Mouse (Mus musculus): ENCODE measurements around the gene Olfr1437. TPM values are rescaled to one million over a fixed set of nuclear protein-coding genes. Genes with fewer than 3 reads are reported as not detected.
"Not testable (repeated sequence)": the region's sequence is repeated elsewhere in the genome, so short reads cannot be mapped to it uniquely, and the experiment has no call there.

Olfr1437 gene
- polyA plus RNA-seq (2015; fragmentation: Nextera tagmentation; extraction: Ambion mirVana) = not detected in 2 replicates

DNA sequence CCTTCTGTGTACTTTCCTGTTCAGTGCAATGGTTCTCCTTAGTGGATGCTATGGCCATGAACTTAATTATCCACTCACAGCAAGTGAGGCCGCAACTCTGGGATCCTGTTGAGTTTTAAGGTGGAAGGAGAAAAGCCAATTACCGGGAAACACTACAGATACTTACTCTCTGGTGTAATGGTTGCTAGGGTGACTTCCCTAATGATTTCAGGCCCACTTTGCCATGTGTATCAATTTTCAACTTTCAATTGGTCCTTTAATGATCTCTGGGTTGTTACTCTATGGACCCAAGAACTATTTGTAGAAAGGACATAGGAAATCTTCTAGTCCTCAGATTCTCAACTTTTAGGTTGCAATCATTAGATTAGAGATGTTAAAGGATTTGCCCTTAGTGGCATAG is at the start of gene Olfr1437:
Gene Olfr1437, minus strand, starts transcription at position 101 of the 400 bp plus-strand sequence.
- no peak within 1 kb of the TSS for H3K27ac ChIP-seq (replicated peaks)
- no peaks in the 10 kb centered on the region for H3K9me3 ChIP-seq
- H3K36me3 ChIP-seq = no peaks in the 10 kb centered on the region
- H3K4me2 ChIP-seq = no peak within 1 kb of the TSS
- H3K4me1 ChIP-seq (replicated peaks) = no peaks in the 10 kb centered on the region
- 82% methylated on average over 2 of the region's 2 CpGs for WGBS
- ATAC-seq (ENCODE audit: low FRiP score, low read depth) = no peak
- no peak within 1 kb of the TSS for H3K9ac ChIP-seq
- no peaks in the 10 kb centered on the region for H3K27me3 ChIP-seq
- H3K4me3 ChIP-seq = no peak within 1 kb of the TSS

GRCm38 (mm10) chr19:12374465-12375025 is 49.6 kb upstream of the Olfr1437 start:
- WGBS = 73% methylated on average over 2 of the region's 2 CpGs

GRCm38 (mm10) chr19:12373004-12373403 is 48.1 kb upstream of the Olfr1437 start:
- no peaks in the 10 kb centered on the region for H3K27me3 ChIP-seq
- H3K4me1 ChIP-seq (replicated peaks) = no peaks in the 10 kb centered on the region
- no peak for ATAC-seq (ENCODE audit: low FRiP score, low read depth)
- H3K9me3 ChIP-seq = no peaks in the 10 kb centered on the region
- no peak overlapping the region for H3K4me3 ChIP-seq
- H3K36me3 ChIP-seq = no peaks in the 10 kb centered on the region
- H3K9ac ChIP-seq = no peak overlapping the region
- 85% methylated on average over 3 of the region's 3 CpGs for WGBS
- H3K4me2 ChIP-seq = no peak overlapping the region
- H3K27ac ChIP-seq (replicated peaks) = no peak overlapping the region

More at GRCm38 (mm10) chr19:12374465-12375025, 49.6 kb upstream of the Olfr1437 start:
- H3K9me3 ChIP-seq = no peaks in the 10 kb centered on the region
- H3K4me1 ChIP-seq (replicated peaks) = no peaks in the 10 kb centered on the region
- no peaks in the 10 kb centered on the region for H3K27me3 ChIP-seq
- H3K27ac ChIP-seq (replicated peaks) = no peak overlapping the region
- no peak overlapping the region for H3K4me2 ChIP-seq
- H3K36me3 ChIP-seq = no peaks in the 10 kb centered on the region
- no peak for ATAC-seq (ENCODE audit: low FRiP score, low read depth)
- H3K4me3 ChIP-seq = no peak overlapping the region
- H3K9ac ChIP-seq = no peak overlapping the region

DNA sequence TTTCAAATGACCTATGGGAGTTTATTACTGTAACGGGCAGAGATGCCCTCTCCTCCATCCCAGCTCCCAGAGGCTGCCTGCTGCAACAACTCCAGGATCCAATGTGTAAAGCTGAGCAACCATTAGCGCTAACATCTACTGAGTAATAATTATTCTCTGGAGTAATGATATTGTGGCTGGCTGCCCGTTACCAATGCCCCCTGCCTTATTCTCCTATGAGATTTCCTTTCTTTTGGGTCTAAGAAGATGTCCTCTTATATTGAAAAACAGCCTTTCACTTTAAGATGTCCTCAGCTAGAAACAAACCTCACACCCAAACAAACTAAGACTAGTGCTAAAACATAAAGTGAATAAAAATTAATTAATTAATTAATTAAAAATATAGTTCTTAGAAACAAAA is 10.9 kb upstream of the Olfr1437 start, which contains the start of gene Olfr1438-ps1:
Gene Olfr1438-ps1, minus strand, starts transcription at position 101 of the 400 bp plus-strand sequence.
- H3K9ac ChIP-seq = no peak within 1 kb of the TSS
- no peak within 1 kb of the TSS for H3K4me3 ChIP-seq
- no peak within 1 kb of the TSS for H3K4me2 ChIP-seq
- 89% methylated on average over 3 of the region's 3 CpGs for WGBS
- H3K27me3 ChIP-seq = no peaks in the 10 kb centered on the region
- H3K27ac ChIP-seq (replicated peaks) = no peak within 1 kb of the TSS
- no peaks in the 10 kb centered on the region for H3K4me1 ChIP-seq (replicated peaks)
- no peaks in the 10 kb centered on the region for H3K9me3 ChIP-seq
- H3K36me3 ChIP-seq = no peaks in the 10 kb centered on the region
- ATAC-seq (ENCODE audit: low FRiP score, low read depth) = no peak

GRCm38 (mm10) chr19:12299030-12299429 is 25.9 kb downstream of the Olfr1437 start, which contains the start of gene Olfr1436:
Gene Olfr1436 (minus strand): TSS chr19:12299130.
- not testable (repeated sequence) for H3K36me3 ChIP-seq; H3K4me3 ChIP-seq; H3K4me1 ChIP-seq (replicated peaks); H3K27me3 ChIP-seq; H3K9me3 ChIP-seq; H3K4me2 ChIP-seq; H3K9ac ChIP-seq; H3K27ac ChIP-seq (replicated peaks); ATAC-seq (ENCODE audit: low FRiP score, low read depth)
- WGBS = 81% methylated on average over 1 of the region's 1 CpGs

DNA sequence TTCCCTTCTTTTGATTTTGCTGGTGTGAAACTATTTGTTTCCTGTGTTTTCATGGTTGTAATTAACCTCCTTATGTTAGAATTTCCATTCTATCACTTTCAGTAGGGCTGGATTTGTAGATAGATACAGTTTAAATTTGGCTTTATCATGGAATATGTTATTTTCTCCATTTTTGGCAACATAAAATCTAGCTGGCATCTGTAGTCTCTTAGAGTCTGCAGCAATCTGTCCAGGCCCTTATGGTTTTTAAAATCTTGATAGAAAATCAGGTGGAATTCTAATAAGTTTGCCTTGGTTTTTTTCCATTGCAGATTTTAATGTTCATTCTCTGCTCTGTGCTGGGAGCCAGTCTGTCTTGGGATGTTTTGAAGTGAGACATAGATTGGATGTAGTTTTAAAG is 31.9 kb downstream of the Olfr1437 start:
- no peaks in the 10 kb centered on the region for H3K4me1 ChIP-seq (replicated peaks)
- H3K4me2 ChIP-seq = no peak overlapping the region
- no peak overlapping the region for H3K9ac ChIP-seq
- no peaks in the 10 kb centered on the region for H3K9me3 ChIP-seq
- no peak for ATAC-seq (ENCODE audit: low FRiP score, low read depth)
- no peaks in the 10 kb centered on the region for H3K36me3 ChIP-seq
- H3K27me3 ChIP-seq = no peaks in the 10 kb centered on the region
- no peak overlapping the region for H3K27ac ChIP-seq (replicated peaks)
- no peak overlapping the region for H3K4me3 ChIP-seq

- no peak within 1 kb of the TSS for H3K4me3 ChIP-seq
- no peak for ATAC-seq (ENCODE audit: low FRiP score, low read depth)
- H3K4me1 ChIP-seq (replicated peaks) = no peaks in the 10 kb centered on the region
- H3K9ac ChIP-seq = no peak within 1 kb of the TSS
- no peak within 1 kb of the TSS for H3K4me2 ChIP-seq
- H3K27ac ChIP-seq (replicated peaks) = no peak within 1 kb of the TSS
- H3K36me3 ChIP-seq = no peaks in the 10 kb centered on the region
- H3K9me3 ChIP-seq = no peaks in the 10 kb centered on the region
- WGBS = 75% methylated on average over 2 of the region's 2 CpGs
- H3K27me3 ChIP-seq = no peaks in the 10 kb centered on the region
Observed at GRCm38 (mm10) chr19:12279554-12279953, 45.3 kb downstream of the Olfr1437 start, which contains the start of gene Olfr1434. Gene Olfr1434 (plus strand): TSS chr19:12279854.

Other genes starting within 250 kb of the Olfr1437 start
- not detected in 2 replicates for gene Olfr1425, start 247.4 kb downstream of the Olfr1437 start, polyA plus RNA-seq (2015; fragmentation: Nextera tagmentation; extraction: Ambion mirVana)
- not detected in 2 replicates for gene Olfr1426, start 233.1 kb downstream of the Olfr1437 start, polyA plus RNA-seq (2015; fragmentation: Nextera tagmentation; extraction: Ambion mirVana)
- not detected in 2 replicates for gene Olfr1427, start 221.8 kb downstream of the Olfr1437 start, polyA plus RNA-seq (2015; fragmentation: Nextera tagmentation; extraction: Ambion mirVana)
- not detected in 2 replicates for gene Olfr1428, start 209.2 kb downstream of the Olfr1437 start, polyA plus RNA-seq (2015; fragmentation: Nextera tagmentation; extraction: Ambion mirVana)
- not detected in 2 replicates for gene Olfr76, start 201.9 kb downstream of the Olfr1437 start, polyA plus RNA-seq (2015; fragmentation: Nextera tagmentation; extraction: Ambion mirVana)
- not detected in 2 replicates for gene Olfr1555-ps1, start 155.0 kb downstream of the Olfr1437 start, polyA plus RNA-seq (2015; fragmentation: Nextera tagmentation; extraction: Ambion mirVana)
- gene Olfr1431, start 124.5 kb downstream of the Olfr1437 start, polyA plus RNA-seq (2015; fragmentation: Nextera tagmentation; extraction: Ambion mirVana) = not detected in 2 replicates
- not detected in 2 replicates for gene Olfr1432, start 92.5 kb downstream of the Olfr1437 start, polyA plus RNA-seq (2015; fragmentation: Nextera tagmentation; extraction: Ambion mirVana)
- gene Olfr262, start 83.4 kb downstream of the Olfr1437 start, polyA plus RNA-seq (2015; fragmentation: Nextera tagmentation; extraction: Ambion mirVana) = not detected in 2 replicates
- not detected in 2 replicates for gene Olfr235, start 64.1 kb downstream of the Olfr1437 start, polyA plus RNA-seq (2015; fragmentation: Nextera tagmentation; extraction: Ambion mirVana)
- not detected in 2 replicates for gene Olfr1434, start 45.2 kb downstream of the Olfr1437 start, polyA plus RNA-seq (2015; fragmentation: Nextera tagmentation; extraction: Ambion mirVana)
- gene Olfr1436, start 26.0 kb downstream of the Olfr1437 start, polyA plus RNA-seq (2015; fragmentation: Nextera tagmentation; extraction: Ambion mirVana) = not detected in 2 replicates
- not detected in 2 replicates for gene Olfr1438-ps1, start 10.8 kb upstream of the Olfr1437 start, polyA plus RNA-seq (2015; fragmentation: Nextera tagmentation; extraction: Ambion mirVana)
- not detected in 2 replicates for gene Olfr1440, start 62.2 kb upstream of the Olfr1437 start, polyA plus RNA-seq (2015; fragmentation: Nextera tagmentation; extraction: Ambion mirVana)
- not detected in 2 replicates for gene Olfr1441, start 92.3 kb upstream of the Olfr1437 start, polyA plus RNA-seq (2015; fragmentation: Nextera tagmentation; extraction: Ambion mirVana)
- not detected in 2 replicates for gene Pfpl, start 102.8 kb upstream of the Olfr1437 start, polyA plus RNA-seq (2015; fragmentation: Nextera tagmentation; extraction: Ambion mirVana)
- 0.61 and 0.88 TPM in 2 replicates for gene Mpeg1, start 135.7 kb upstream of the Olfr1437 start, polyA plus RNA-seq (2015; fragmentation: Nextera tagmentation; extraction: Ambion mirVana)
- 40.0 and 42.2 TPM in 2 replicates for gene Dtx4, start 176.4 kb upstream of the Olfr1437 start, polyA plus RNA-seq (2015; fragmentation: Nextera tagmentation; extraction: Ambion mirVana)
- 6.6 and 7.9 TPM in 2 replicates for gene Fam111a, start 220.6 kb upstream of the Olfr1437 start, polyA plus RNA-seq (2015; fragmentation: Nextera tagmentation; extraction: Ambion mirVana)

All from hindbrain, embryonic 15.5 days (tissue).